Comparison of ENCODE assay signal across 37 mouse cellular contexts in genomic region chr3:96920991-96921390, GRCm38 (mm10). TPM values are rescaled to one million over a fixed set of nuclear protein-coding genes. Genes with fewer than 3 reads are reported as not detected.
"Had no signal": no experiment of that assay in that cellular context is flagged by ENCODE, and none has a peak within 500 bp of the region (broad histone marks: within the 10 kb centered on the region; RNA-seq: fewer than 3 reads in every experiment).

No protein-coding gene starts in this region.

- H3K9me3 ChIP-seq: heart, embryonic 10.5 days; heart, embryonic 12.5 days; hindbrain, embryonic 10.5 days; hindbrain, embryonic 12.5 days; liver, embryonic 13.5 days; liver, embryonic 15.5 days had no signal

- H3K4me3 ChIP-seq: gastrocnemius, adult 2 months; heart, embryonic 10.5 days; heart, embryonic 12.5 days; hindbrain, embryonic 10.5 days; hindbrain, embryonic 12.5 days; liver, embryonic 13.5 days; liver, embryonic 15.5 days had no signal

- H3K27ac ChIP-seq: gastrocnemius, adult 2 months; heart, embryonic 10.5 days; hindbrain, embryonic 10.5 days; hindbrain, embryonic 12.5 days; hindbrain, embryonic 14.5 days; liver, embryonic 13.5 days; liver, embryonic 15.5 days had no signal

- H3K4me1 ChIP-seq: hindbrain, embryonic 10.5 days; hindbrain, embryonic 12.5 days; liver, embryonic 13.5 days; liver, embryonic 15.5 days had no signal

- DNase-seq: forebrain, postnatal 0 days; gastrocnemius, adult 2 months; gastrocnemius, postnatal 14 days; gastrocnemius, postnatal 36 days; heart, postnatal 10 days; heart, postnatal 4 days; kidney, adult 11 months; kidney, adult 8-10 months; kidney, postnatal 14 days; kidney, postnatal 36 days; layer of hippocampus, adult 9-11 months; layer of hippocampus, postnatal 36 days; left cerebral cortex, postnatal 4 days; liver; liver, embryonic 13.5 days; liver, postnatal 0 days had no signal

- H3K36me3 ChIP-seq: heart, embryonic 10.5 days; heart, embryonic 12.5 days; hindbrain, embryonic 10.5 days; hindbrain, embryonic 12.5 days; liver, embryonic 13.5 days; liver, embryonic 15.5 days had no signal

- ATAC-seq: forebrain, postnatal 0 days; hindbrain, embryonic 16.5 days; intestine, embryonic 16.5 days; liver, postnatal 0 days had no signal

- H3K27me3 ChIP-seq: hindbrain, embryonic 12.5 days; liver, embryonic 13.5 days; liver, embryonic 15.5 days had no signal

- H3K4me2 ChIP-seq: heart, embryonic 12.5 days; hindbrain, embryonic 12.5 days; hindbrain, embryonic 14.5 days; liver, embryonic 11.5 days; liver, embryonic 13.5 days; liver, embryonic 15.5 days had no signal

- H3K9ac ChIP-seq: forebrain, postnatal 0 days; heart, embryonic 12.5 days; hindbrain, embryonic 12.5 days; hindbrain, embryonic 14.5 days; liver, embryonic 13.5 days; liver, embryonic 15.5 days; liver, postnatal 0 days had no signal

RNA-seq across cellular contexts. Expression of gene Gja8, which starts 4.8 kb away (rescaled TPM):
- total RNA-seq: forebrain, postnatal 0 days; gastrocnemius, adult 2 months; gastrocnemius, postnatal 14 days; gastrocnemius, postnatal 36 days; granulocyte monocyte progenitor cell, adult 5-6 weeks; heart, postnatal 10 days; heart, postnatal 4 days; layer of hippocampus, adult 18-20 months; layer of hippocampus, adult 8-10 months; layer of hippocampus, postnatal 14 days; layer of hippocampus, postnatal 36 days; left cerebral cortex, adult 18-20 months; left cerebral cortex, adult 8-10 months; left cerebral cortex, postnatal 10 days; left cerebral cortex, postnatal 25 days; left cerebral cortex, postnatal 4 days had no signal
- polyA plus RNA-seq: frontal cortex, adult 2 months; heart, embryonic 10.5 days; heart, embryonic 12.5 days; heart, embryonic 16.5 days; hindbrain, embryonic 10.5 days; hindbrain, embryonic 14.5 days; intestine, embryonic 14.5 days; large intestine, adult 2 months; liver, embryonic 11.5 days; liver, embryonic 13.5 days; liver, embryonic 15.5 days; liver, postnatal 0 days had no signal
